Mouse (Mus musculus) liver, adult 2 months (tissue): Measurements from ENCODE around the gene Gzmd.
"Not testable (repeated sequence)": the region's sequence is repeated elsewhere in the genome, so short reads cannot be mapped to it uniquely, and the experiment has no call there.

Experiments
- CTCF ChIP-seq: fragments of 200-500 bp; IDR thresholded peaks from 2 replicates; pipeline ENCODE4 v1.5.1; 2011; ENCODE audit warnings: low read depth, low read length, control low read depth
- POLR2A ChIP-seq: fragments of 200-500 bp; IDR thresholded peaks from 2 replicates; pipeline ENCODE4 v1.6.1; 2011; ENCODE audit warnings: low read length, control low read depth; ENCODE audit not compliant: insufficient read depth; ENCODE audit errors: extremely low read depth

DNA sequence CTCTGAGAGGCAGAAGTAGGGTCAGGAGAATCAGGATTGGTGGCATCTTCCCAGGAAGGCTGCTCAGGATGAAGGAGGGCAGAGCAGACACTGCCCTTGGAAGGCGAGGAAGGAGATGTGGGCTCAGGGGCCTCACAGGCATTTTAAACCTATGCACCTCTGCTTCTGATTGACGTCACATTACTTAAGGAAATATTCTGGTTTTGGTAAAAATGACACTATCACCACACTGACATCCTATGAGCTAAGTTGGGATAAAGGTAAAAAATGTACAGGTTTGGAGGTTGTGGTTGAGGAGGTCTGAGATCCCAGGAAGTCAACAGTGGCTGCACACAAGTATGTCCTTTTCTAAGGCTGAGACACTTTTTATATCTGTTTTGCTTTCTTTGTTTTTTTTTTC, 27.1 kb upstream of the Gzmd start, which contains the start of gene Gzmg:
- not testable (repeated sequence) for TF ChIP-seq CTCF, POLR2A
